Mouse (Mus musculus) cerebellum, postnatal 36 days (tissue): ENCODE data around the gene Gps2.
"Not testable (repeated sequence)": the region's sequence is repeated elsewhere in the genome, so short reads cannot be mapped to it uniquely, and the experiment has no call there.

ENCODE experiments used
- DNase-seq, 2 experiments: peaks; one replicate each; pipeline ENCODE4 v3.0.0; 2021 to 2022; ENCODE audit warnings: mixed read lengths in 2 of 2

Gene Gps2

GRCm38 (mm10) chr11:69937385-69937784, 23.7 kb downstream of the Gps2 start:
- DNase-seq: no peak

DNA sequence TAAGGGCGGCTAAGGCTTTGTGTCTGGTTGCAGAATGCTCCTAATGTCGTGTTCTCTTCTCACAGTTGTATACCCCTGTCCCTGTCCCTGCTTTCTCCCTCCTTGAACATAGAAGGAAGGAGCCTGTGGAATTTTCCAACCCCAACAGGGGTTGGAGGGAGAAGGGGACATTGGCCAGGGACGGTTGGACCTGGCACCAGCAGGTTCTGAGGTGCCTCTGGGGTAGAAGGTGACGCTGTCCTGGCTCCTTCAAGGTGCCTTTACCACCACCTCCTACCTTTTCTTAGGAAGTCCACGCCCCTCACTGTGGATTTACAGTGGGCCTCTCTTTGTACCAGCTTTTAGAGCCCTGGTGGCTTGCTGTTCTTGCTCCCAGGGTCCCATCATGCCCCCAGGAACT, 24.1 kb downstream of the Gps2 start:
- no peak for DNase-seq

DNA sequence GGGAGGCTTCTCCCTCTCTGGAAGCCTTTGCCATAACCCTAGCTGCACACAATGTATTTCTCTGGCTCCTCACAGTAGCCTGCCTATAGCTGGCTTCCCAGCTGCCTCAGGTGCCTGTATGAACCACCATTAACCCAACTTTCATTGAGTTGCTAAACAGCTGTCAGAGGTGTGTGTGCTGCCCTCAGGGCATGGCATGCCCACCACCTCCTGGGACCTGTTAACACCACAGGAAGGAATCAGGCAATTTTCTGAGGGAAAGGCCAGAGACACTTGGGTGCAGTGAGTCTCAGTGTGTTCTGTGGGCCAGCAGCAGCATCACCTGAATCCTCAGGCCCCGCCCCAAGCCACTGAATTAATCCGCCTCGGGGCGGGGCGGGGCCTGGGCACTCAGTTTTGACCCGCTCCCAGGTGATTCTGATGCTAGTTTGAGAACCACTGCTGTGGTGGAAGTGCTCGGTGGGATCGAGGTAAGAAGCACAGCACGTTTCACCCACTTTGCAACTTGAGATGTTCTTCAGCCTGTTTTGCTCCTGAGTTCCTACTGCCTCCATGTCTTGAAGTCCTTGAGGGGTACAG, 24.8 kb downstream of the Gps2 start:
- DNase-seq: no peak

DNA sequence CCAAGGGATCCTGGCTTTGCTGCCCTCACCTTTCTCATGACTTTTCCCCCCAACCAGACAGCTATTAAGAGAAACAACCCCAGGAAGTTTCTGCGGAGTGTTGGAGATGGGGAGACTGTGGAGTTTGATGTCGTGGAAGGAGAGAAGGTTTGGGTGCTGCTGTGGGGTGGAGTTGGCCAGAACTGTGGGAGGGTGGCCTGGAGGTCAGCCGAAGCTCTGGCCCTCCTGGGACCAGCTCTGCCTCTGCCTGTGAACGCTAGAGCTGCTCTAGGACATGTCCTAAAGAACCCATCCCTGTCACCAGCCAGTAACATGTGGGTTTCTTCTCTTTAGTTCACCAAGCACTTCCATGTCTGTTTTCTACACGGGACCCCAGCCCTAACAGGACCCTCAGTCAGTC, 25.5 kb downstream of the Gps2 start:
- no peak for DNase-seq

- DNase-seq: no peak
These were observed 26.0 kb downstream of the Gps2 start for GRCm38 (mm10) chr11:69939731-69940130.

DNA sequence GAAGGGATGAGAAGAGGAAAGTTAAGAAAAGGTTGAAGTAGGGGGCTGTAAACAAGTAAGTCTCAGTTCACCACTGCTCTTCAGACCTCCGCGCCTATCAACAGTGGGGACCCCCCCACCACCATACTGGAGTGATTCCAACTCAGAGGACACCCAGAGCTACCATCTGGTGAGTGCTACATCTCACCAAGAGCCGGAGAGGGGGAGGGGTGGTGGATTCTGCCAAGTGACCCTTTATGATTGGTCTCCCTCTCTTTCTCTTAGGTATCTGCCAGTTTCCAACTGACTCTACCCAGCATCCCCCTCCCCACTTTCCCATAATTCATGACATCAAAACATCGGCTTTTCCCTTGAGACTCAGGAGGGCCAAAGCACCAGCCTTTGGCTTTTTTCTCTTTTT, 27.3 kb downstream of the Gps2 start:
- DNase-seq: no peak

DNA sequence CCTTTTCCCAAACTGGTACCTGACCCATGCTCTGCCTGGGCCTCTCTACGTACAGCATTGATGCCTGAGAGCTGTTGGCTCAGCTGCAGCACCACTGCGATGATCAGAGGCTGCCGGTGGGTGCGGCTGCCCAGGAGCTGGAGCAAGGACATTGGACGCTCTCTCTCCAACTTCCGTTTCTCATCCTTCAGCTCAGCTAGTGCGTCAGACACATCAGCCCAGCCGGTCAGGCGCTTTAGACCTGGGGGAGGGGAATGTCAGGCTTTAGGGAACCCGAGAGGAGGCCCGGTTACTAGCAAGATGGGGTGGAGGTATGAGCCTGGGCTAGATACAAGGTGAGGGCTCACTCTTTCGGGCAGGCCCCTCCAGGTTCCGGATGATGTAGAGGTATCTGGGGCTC, 31.5 kb downstream of the Gps2 start:
- no peak for DNase-seq

GRCm38 (mm10) chr11:69945997-69946891, 32.6 kb downstream of the Gps2 start:
- DNase-seq: no peak

DNA sequence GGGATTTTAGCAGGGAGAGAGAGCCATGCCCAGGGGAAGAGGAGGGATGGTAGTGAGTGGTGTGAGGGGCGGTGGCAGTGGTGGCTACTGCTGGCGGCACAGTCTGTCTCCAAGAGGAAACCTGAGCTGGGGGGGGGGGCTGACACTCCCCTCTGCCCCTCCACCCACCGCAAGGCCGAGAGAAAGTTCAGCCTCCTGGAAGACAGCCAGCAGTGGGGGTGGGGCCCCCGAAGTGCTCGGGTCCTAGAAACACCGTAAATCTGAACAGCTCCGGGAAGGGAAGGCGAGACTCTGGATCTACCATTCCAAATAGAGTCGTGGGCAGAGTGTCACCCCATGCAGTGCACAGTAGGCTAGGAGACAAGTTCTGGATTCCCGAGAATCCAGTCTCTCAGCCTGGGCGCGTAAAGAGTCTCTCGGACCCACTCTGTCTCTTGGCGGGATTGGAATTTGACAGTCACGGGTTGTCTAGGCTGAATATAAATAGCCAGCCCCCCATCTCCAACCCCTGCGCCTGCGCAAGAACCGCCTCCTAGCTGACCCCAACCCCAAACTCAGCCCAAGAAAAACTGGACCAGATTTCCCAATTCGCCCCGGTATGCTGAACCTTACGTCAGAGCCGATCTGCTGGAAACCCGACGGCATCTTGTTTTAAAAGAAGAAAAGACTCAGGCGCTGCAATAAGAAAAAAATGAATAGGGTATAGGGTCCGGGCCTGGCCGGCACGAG, 33.8 kb downstream of the Gps2 start:
- no peak for DNase-seq

DNA sequence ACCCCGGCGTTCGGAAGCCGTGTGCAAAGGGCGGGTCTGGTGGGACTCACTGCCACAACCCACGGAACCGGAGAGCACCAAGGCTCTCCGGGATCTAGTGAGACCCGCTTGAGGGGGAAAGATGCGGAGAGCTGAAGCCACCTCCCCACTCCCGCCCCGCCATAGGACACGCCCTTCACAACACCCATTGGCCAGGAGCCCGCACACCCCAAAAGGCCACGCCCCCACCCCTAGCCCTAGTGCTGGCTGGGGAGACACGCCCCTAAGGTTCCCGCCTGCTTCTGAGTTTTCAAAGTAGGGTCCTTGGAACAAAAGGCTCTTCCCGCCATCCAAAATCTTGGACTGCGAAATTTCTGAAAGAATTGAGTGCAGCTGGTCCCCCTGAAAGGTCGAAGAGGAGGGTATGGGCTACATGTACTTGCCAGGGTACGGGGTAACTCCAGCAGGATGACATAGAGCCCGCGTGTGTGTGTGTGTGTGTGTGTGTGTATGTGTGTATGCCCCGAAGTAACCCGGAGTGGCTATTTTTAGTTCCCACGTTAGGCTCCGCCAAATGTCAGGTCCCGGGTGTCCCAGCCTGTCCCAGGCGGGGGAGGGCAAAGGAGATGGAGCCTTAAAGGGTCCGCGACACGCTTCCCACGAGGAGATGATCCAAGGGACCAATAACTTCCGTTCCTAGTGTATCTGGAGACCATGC, 34.5 kb downstream of the Gps2 start, which contains the start of gene Slc2a4:
Gene Slc2a4 (minus strand): TSS at position 123 of the 697 bp plus-strand sequence.
- peak; percentile 46 to 64 for DNase-seq

- peak; percentile 79 to 84 for DNase-seq
These were observed 35.1 kb downstream of the Gps2 start for GRCm38 (mm10) chr11:69948763-69949150.

DNA sequence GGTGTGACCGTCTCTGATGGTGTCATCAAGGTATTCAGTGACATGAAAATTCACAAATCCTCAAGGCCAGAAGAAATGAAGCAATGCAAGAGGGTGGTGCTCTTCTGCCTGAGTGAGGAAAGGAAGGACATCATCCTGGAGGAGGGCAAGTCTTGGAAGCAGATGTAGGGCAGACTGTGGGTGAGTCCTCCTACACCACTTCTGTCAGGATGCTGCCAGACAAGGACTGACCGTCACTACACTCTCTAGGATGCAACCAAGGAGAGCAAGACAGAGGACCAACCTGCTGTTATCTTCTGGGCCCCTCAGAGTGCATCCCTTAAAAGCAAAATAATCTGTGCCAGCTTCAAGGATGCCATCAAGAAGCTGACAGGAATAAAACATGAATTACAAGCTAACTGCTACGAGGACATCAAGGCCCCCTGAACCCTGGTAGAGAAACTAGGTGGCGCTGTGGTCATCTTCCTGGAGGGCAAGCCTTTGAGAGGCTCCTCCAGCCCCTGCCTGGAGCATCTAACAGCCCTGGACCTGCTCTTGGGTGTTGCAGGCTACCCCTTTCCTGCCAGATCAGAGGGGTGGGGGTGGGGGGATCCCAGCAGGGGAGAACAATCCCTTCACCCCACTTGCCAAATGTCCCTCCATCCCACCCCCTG, 37.2 kb downstream of the Gps2 start:
- DNase-seq: no peak

- DNase-seq: no peak
These were observed 38.6 kb downstream of the Gps2 start for GRCm38 (mm10) chr11:69952274-69952673.

DNA sequence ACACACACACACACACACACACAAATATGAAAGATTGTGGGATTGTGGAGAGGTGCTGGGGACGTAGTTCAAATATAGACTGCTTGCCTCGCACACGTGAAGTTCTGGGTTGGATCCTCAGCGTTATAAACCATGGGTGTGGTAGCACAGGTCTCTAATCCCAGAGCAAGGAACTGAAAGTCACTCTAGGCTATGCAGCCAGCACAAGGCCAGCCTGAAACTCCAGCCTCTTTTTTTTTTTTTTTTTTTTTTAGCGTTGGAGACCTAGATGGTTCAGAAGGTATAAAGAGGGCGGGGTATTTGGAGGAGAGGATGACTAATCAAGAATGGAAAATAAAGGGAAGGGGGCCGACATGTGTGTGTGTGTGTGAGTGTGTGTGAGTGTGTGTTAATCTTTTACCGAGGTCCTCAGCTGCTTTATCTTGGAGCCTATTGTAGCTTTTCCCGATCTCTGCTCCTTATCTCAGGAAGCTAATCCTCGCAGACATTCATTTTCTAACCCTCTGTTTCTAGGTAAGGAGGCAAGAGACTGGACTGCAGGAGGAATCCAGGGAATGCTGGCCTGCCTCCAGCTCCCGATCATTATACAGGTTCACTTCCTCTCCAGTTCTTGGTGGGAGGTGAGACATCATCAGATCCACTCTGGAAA, 39.7 kb downstream of the Gps2 start:
- no peak for DNase-seq

DNA sequence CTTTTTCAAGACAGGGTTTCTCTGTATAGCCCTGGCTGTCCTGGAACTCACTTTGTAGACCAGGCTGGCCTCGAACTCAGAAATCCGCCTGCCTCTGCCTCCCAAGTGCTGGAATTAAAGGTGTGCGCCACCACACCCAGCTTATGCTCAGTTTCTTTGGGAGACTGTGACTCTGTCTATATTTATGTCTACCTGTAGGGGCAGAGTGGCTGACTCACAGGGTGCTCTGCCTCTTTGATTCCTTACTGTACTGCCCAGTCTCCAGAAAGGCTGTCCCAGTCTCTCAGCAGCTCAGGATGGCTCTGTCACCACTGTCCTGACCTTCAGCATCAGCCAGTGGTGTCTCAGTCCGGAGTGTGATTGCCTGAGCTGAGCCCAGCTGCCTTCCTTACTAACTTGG, 41.9 kb downstream of the Gps2 start:
- DNase-seq: not testable (repeated sequence)

- no peak for DNase-seq
These were observed 42.5 kb downstream of the Gps2 start for GRCm38 (mm10) chr11:69956218-69956617.

DNA sequence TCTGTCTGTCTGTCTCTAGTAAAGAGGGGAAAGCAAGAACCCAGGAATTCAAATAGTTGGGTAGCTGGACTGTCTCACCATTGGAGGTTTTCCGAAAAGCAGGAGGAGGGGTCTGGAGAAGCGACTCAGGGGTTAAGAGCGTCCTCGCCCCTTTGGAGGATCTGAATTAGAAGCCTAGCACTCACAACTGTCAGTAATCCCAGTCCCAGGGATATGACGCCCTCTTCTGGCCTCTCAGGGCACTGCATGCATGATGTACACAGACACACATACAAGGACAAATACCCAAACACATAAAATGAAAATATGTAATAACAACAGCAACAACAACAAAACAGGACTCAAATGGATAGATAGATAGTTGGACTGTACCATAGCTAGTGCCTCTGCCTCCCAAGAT, 46.9 kb downstream of the Gps2 start:
- no peak for DNase-seq

- DNase-seq: no peak
These were observed 48.2 kb downstream of the Gps2 start for GRCm38 (mm10) chr11:69961841-69962240.

DNA sequence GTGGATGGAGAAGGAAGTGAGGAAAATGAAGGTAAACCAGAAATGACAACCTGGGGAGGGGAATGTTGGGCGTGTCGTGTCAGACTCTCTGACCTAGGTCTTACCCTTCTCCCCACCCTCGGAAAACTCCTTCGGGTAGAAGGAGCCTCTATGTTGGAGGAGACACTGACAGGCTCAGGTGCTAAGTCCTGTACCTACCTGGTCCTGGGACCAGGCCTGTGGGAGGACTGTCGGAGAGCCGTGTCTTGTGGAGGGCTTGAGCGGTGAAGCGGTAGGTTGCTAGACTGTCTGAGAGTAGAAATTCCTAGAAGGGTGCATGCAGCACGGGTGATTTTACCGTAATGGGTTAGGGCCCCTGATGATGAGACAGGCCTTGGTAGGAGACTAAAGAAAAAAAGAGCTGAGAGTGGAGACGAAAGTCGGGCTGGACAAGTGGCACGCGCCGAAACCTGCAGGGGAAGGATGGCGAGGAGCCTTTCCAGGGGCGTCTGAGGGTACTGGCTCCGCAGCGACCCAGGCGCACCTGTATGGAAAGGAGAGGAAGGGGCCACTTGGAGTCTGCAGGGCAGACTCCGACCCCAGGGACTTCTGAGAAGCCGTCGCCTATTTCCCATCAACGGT, 51.1 kb downstream of the Gps2 start, which contains the start of gene Cldn7:
Gene Cldn7 (plus strand): TSS at position 130 of the 621 bp plus-strand sequence.
- DNase-seq: no peak

GRCm38 (mm10) chr11:69965271-69966005, 51.8 kb downstream of the Gps2 start:
- no peak for DNase-seq
